Mouse (Mus musculus) CH12.LX (cell line): ENCODE results near the gene Mroh3. TPM values are rescaled to one million over a fixed set of nuclear protein-coding genes. Genes with fewer than 3 reads are reported as not detected.

Experiments
- DNase-seq: peaks from one replicate; pipeline ENCODE4 v3.0.0-alpha.2; 2013; ENCODE audit errors: extremely low read depth
- H3K27ac ChIP-seq: 2 replicates; pipeline ENCODE4 v1.5.1; 2012; ENCODE audit warnings: low read depth, mild to moderate bottlenecking, control low read depth, moderate library complexity; ENCODE audit not compliant: insufficient read depth
- H3K27me3 ChIP-seq: replicated peaks from 2 replicates; pipeline ENCODE3; 2012; ENCODE audit warnings: inconsistent platforms
- H3K36me3 ChIP-seq, 2 experiments: replicated peaks in 1 of 2; 2 replicates each; pipeline versions ENCODE3 to v1.6.1; 2012; ENCODE audit warnings: inconsistent platforms in 1 of 2, low read length in 1 of 2, mild to moderate bottlenecking in 1 of 2, mixed read lengths in 1 of 2, moderate library complexity in 1 of 2; ENCODE audit not compliant: control insufficient read depth in 1 of 2, insufficient read depth in 1 of 2
- H3K4me1 ChIP-seq, 2 experiments: 2 replicates each; pipeline ENCODE4 v1.6.1; 2012; ENCODE audit warnings: inconsistent platforms in 1 of 2, moderate library complexity in 1 of 2; ENCODE audit not compliant: insufficient read depth in 2 of 2, control insufficient read depth in 1 of 2
- H3K4me2 ChIP-seq: 2 replicates; pipeline ENCODE4 v1.6.1; 2012; ENCODE audit warnings: low read depth, mild to moderate bottlenecking, control low read depth; ENCODE audit not compliant: poor library complexity, insufficient read depth, severe bottlenecking
- H3K4me3 ChIP-seq, 3 experiments: fragments of 150-350 bp in 1 of 3; sonication (generic) in 1 of 3; replicated peaks in 1 of 3; 2 replicates each; pipeline versions ENCODE3 to v1.5.1; 2011 to 2012; ENCODE audit warnings: low read depth in 2 of 3, low read length in 2 of 3, mild to moderate bottlenecking in 2 of 3, moderate library complexity in 2 of 3, control low read depth in 1 of 3, improper control_type of control experiment in 1 of 3, inconsistent platforms in 1 of 3, mixed read lengths in 1 of 3; ENCODE audit not compliant: poor library complexity in 1 of 3
- H3K79me2 ChIP-seq: replicated peaks from 2 replicates; pipeline ENCODE4 v1.6.1; 2012; ENCODE audit warnings: mild to moderate bottlenecking, moderate library complexity; ENCODE audit not compliant: control insufficient read depth, poor library complexity, insufficient read depth, severe bottlenecking; ENCODE audit errors: extremely low read depth
- H3K9ac ChIP-seq: 2 replicates; pipeline ENCODE4 v1.6.1; 2012; ENCODE audit warnings: low read depth, mild to moderate bottlenecking, control low read depth, moderate library complexity; ENCODE audit not compliant: insufficient read depth
- H3K9me3 ChIP-seq: replicated peaks from 2 replicates; pipeline ENCODE3; 2012; ENCODE audit warnings: low read length, inconsistent platforms, mixed read lengths
- BHLHE40 ChIP-seq: IDR thresholded peaks from 2 replicates; pipeline ENCODE4 v1.6.1; 2011; ENCODE audit warnings: mild to moderate bottlenecking, low read depth, low read length, improper control_type of control experiment
- CHD1 ChIP-seq: IDR thresholded peaks from 2 replicates; pipeline ENCODE4 v1.6.1; 2012; ENCODE audit warnings: low read depth, low read length, improper control_type of control experiment, inconsistent platforms
- CHD2 ChIP-seq: IDR thresholded peaks from 2 replicates; pipeline ENCODE4 v1.6.1; 2011; ENCODE audit warnings: low read length, improper control_type of control experiment
- CTCF ChIP-seq, 2 experiments: IDR thresholded peaks in 1 of 2; conservative IDR thresholded peaks in 1 of 2; 2 replicates each; pipeline ENCODE4 v1.5.1; 2011 to 2012; ENCODE audit warnings: low read depth in 2 of 2, low read length in 2 of 2, improper control_type of control experiment in 1 of 2, inconsistent platforms in 1 of 2, mild to moderate bottlenecking in 1 of 2, moderate library complexity in 1 of 2
- E2F4 ChIP-seq: IDR thresholded peaks from 2 replicates; pipeline ENCODE4 v1.6.1; 2011; ENCODE audit warnings: low read depth, low read length, improper control_type of control experiment; ENCODE audit not compliant: insufficient replicate concordance
- ELF1 ChIP-seq: IDR thresholded peaks from 2 replicates; pipeline ENCODE4 v1.6.1; 2014; ENCODE audit warnings: low read depth, mild to moderate bottlenecking, inconsistent platforms, low read length, improper control_type of control experiment
- EP300 ChIP-seq: IDR thresholded peaks from 2 replicates; pipeline ENCODE4 v1.6.1; 2011; ENCODE audit warnings: low read length, improper control_type of control experiment
- ETS1 ChIP-seq: conservative IDR thresholded peaks from 2 replicates; pipeline ENCODE4 v1.6.1; 2012; ENCODE audit warnings: low read depth, mild to moderate bottlenecking, inconsistent platforms, low read length, improper control_type of control experiment, moderate library complexity
- GABPA ChIP-seq: IDR thresholded peaks from 2 replicates; pipeline ENCODE4 v1.6.1; 2012; ENCODE audit warnings: low read depth, low read length, improper control_type of control experiment, inconsistent platforms; ENCODE audit not compliant: insufficient replicate concordance
- HCFC1 ChIP-seq: IDR thresholded peaks from 2 replicates; pipeline ENCODE4 v1.6.1; 2012; ENCODE audit warnings: low read depth, mild to moderate bottlenecking, inconsistent platforms, low read length, improper control_type of control experiment
- IRF4 ChIP-seq: IDR thresholded peaks from 2 replicates; pipeline ENCODE4 v1.6.1; 2014; ENCODE audit warnings: low read depth, mild to moderate bottlenecking, inconsistent platforms, low read length, improper control_type of control experiment
- JUN ChIP-seq: IDR thresholded peaks from 2 replicates; pipeline ENCODE4 v1.6.1; 2011; ENCODE audit warnings: low read depth, mild to moderate bottlenecking, low read length, improper control_type of control experiment, moderate library complexity; ENCODE audit not compliant: insufficient read depth
- JUND ChIP-seq: conservative IDR thresholded peaks from 2 replicates; pipeline ENCODE4 v1.6.1; 2011; ENCODE audit warnings: low read depth, low read length, improper control_type of control experiment
- KAT2A ChIP-seq: IDR thresholded peaks from 2 replicates; pipeline ENCODE4 v1.6.1; 2012; ENCODE audit warnings: low read length, improper control_type of control experiment, inconsistent platforms; ENCODE audit not compliant: insufficient replicate concordance
- MAFK ChIP-seq: IDR thresholded peaks from 2 replicates; pipeline ENCODE4 v1.6.1; 2011; ENCODE audit warnings: low read length, improper control_type of control experiment; ENCODE audit not compliant: insufficient replicate concordance
- MAX ChIP-seq: IDR thresholded peaks from 2 replicates; pipeline ENCODE4 v1.6.1; 2011; ENCODE audit warnings: low read length, improper control_type of control experiment
- MAZ ChIP-seq: IDR thresholded peaks from 2 replicates; pipeline ENCODE4 v1.6.1; 2012; ENCODE audit warnings: low read depth, mild to moderate bottlenecking, inconsistent platforms, low read length, improper control_type of control experiment, moderate library complexity
- MXI1 ChIP-seq: IDR thresholded peaks from 2 replicates; pipeline ENCODE4 v1.6.1; 2011; ENCODE audit warnings: mild to moderate bottlenecking, low read depth, low read length, improper control_type of control experiment
- MYC ChIP-seq: IDR thresholded peaks from 2 replicates; pipeline ENCODE4 v1.6.1; 2011; ENCODE audit warnings: low read depth, mild to moderate bottlenecking, improper control_type of control experiment, low read length
- NELFE ChIP-seq: IDR thresholded peaks from 2 replicates; pipeline ENCODE4 v1.6.1; 2011; ENCODE audit warnings: low read depth, low read length, improper control_type of control experiment
- NRF1 ChIP-seq: IDR thresholded peaks from 2 replicates; pipeline ENCODE4 v1.6.1; 2014; ENCODE audit warnings: low read depth, mild to moderate bottlenecking, inconsistent platforms, low read length, improper control_type of control experiment, moderate library complexity
- PAX5 ChIP-seq: IDR thresholded peaks from 2 replicates; pipeline ENCODE4 v1.6.1; 2012; ENCODE audit warnings: low read length, inconsistent platforms, mixed read lengths
- POLR2A ChIP-seq: IDR thresholded peaks from 2 replicates; pipeline ENCODE4 v1.6.1; 2011; ENCODE audit warnings: low read depth, mild to moderate bottlenecking, improper control_type of control experiment, low read length
- POLR2AphosphoS2 ChIP-seq: IDR thresholded peaks from 2 replicates; pipeline ENCODE4 v1.6.1; 2011; ENCODE audit warnings: low read depth, low read length, improper control_type of control experiment
- RCOR1 ChIP-seq: conservative IDR thresholded peaks from 2 replicates; pipeline ENCODE4 v1.6.1; 2012; ENCODE audit warnings: low read depth, mild to moderate bottlenecking, inconsistent platforms, low read length, improper control_type of control experiment
- SIN3A ChIP-seq: IDR thresholded peaks from 2 replicates; pipeline ENCODE4 v1.6.1; 2012; ENCODE audit warnings: low read length, improper control_type of control experiment, inconsistent platforms
- SMC3 ChIP-seq: IDR thresholded peaks from 2 replicates; pipeline ENCODE4 v1.6.1; 2011; ENCODE audit warnings: low read depth, low read length, improper control_type of control experiment
- TBP ChIP-seq: conservative IDR thresholded peaks from 2 replicates; pipeline ENCODE4 v1.6.1; 2011; ENCODE audit warnings: low read depth, low read length, improper control_type of control experiment
- TCF12 ChIP-seq: IDR thresholded peaks from 2 replicates; pipeline ENCODE4 v1.6.1; 2014; ENCODE audit warnings: low read depth, mild to moderate bottlenecking, inconsistent platforms, low read length, improper control_type of control experiment
- UBTF ChIP-seq: IDR thresholded peaks from 2 replicates; pipeline ENCODE4 v1.6.1; 2012; ENCODE audit warnings: low read depth, mild to moderate bottlenecking, inconsistent platforms, low read length, improper control_type of control experiment, moderate library complexity
- USF1 ChIP-seq: IDR thresholded peaks from 2 replicates; pipeline ENCODE4 v1.6.1; 2014; ENCODE audit warnings: low read depth, mild to moderate bottlenecking, inconsistent platforms, low read length, improper control_type of control experiment
- ZC3H11A ChIP-seq: IDR thresholded peaks from 2 replicates; pipeline ENCODE4 v1.6.1; 2012; ENCODE audit warnings: low read depth, mild to moderate bottlenecking, inconsistent platforms, low read length, improper control_type of control experiment
- ZKSCAN1 ChIP-seq: IDR thresholded peaks from 2 replicates; pipeline ENCODE4 v1.6.1; 2012; ENCODE audit warnings: low read depth, inconsistent platforms, low read length, improper control_type of control experiment, borderline replicate concordance
- ZMIZ1 ChIP-seq: IDR thresholded peaks from 2 replicates; pipeline ENCODE4 v1.6.1; 2012; ENCODE audit warnings: low read depth, mild to moderate bottlenecking, inconsistent platforms, low read length, improper control_type of control experiment
- ZNF384 ChIP-seq: IDR thresholded peaks from 2 replicates; pipeline ENCODE4 v1.6.1; 2012; ENCODE audit warnings: low read depth, low read length, improper control_type of control experiment, inconsistent platforms
- dilution Hi-C: fragments of 300-500 bp; cut with MboI; formaldehyde crosslinking; loops from 2 replicates; pipeline ENCODE4 v1.14.3; 2020; ENCODE audit warnings: low sequenced_read_pairs; ENCODE audit not compliant: extremely low pct_unique_long_range_greater_than_20kb, extremely low pct_ligation_motif_present
- in situ Hi-C: fragments of 300-500 bp; cut with MboI; formaldehyde crosslinking; loops from 3 replicates; pipeline ENCODE4 v1.14.3; 2019; ENCODE audit warnings: low sequenced_read_pairs, low pct_ligation_motif_present, low pct_unique_long_range_greater_than_20kb, mixed read lengths
- polyA plus RNA-seq: library from polyadenylated mRNA; unstranded; fragments of >175 nt; gene quantifications from 2 replicates; pipeline ENCODE4 v1.2.1, GENCODE M21; 2012; ENCODE audit warnings: low read depth; ENCODE audit not compliant: insufficient read length
- total RNA-seq, 2 experiments: library from RNA; depleted of rRNA; stranded (reverse); fragments of 300-350 nt in 1 of 2; fragments of >200 nt in 1 of 2; gene quantifications; 2 replicates each; pipeline ENCODE4 v1.2.3; 2012 to 2014

Gene Mroh3
- total and polyA plus RNA-seq, 3 experiments: not detected

- no peak for TF ChIP-seq ZC3H11A
- TF ChIP-seq E2F4: no peak
- TF ChIP-seq HCFC1: no peak
- no peak; the same call in 1 of the 2 replicates for TF ChIP-seq MXI1
- TF ChIP-seq JUND: peak; percentile 90
- TF ChIP-seq JUN: peak; percentile 80
- peak; percentile 83 for TF ChIP-seq ETS1
- TF ChIP-seq KAT2A: no peak
- TF ChIP-seq UBTF: no peak; the same call in 1 of the 2 replicates
- no peak for TF ChIP-seq ZMIZ1
- peak; percentile 76; the same call in 1 of the 2 replicates for TF ChIP-seq CHD2
- TF ChIP-seq NRF1: no peak
- no peak for TF ChIP-seq GABPA
- TF ChIP-seq PAX5: peak; percentile 53; the same call in 1 of the 2 replicates
- TF ChIP-seq CHD1: 0 out of 2 replicates have a peak, but pooled peaks have one; percentile 49
- no peak for TF ChIP-seq NELFE
- TF ChIP-seq SIN3A: no peak; the same call in 1 of the 2 replicates
- TF ChIP-seq POLR2A: no peak
- no peak; the same call in none of the 2 replicates for TF ChIP-seq MYC
- TF ChIP-seq MAZ: peak; percentile 21; the same call in 1 of the 2 replicates
- TF ChIP-seq IRF4: peak; percentile 96
- TF ChIP-seq ZNF384: peak; percentile 92
- peak; percentile 4; the same call in 1 of the 2 replicates for TF ChIP-seq MAFK
These were observed 76.7 kb downstream of the Mroh3 start (continued) for GRCm38 (mm10) chr1:136135777-136136444.

GRCm38 (mm10) chr1:136135046-136135445 lies 77.6 kb downstream of the Mroh3 start:
- peaks cover 34% of the 10 kb centered on the region for H3K79me2 ChIP-seq
- in situ Hi-C loops: loop anchor here (10.0 kb wide), 1 partner anchor 370 kb away; the partner anchor contains the start of gene Phlda3
- peaks cover 43 to 77% of the 10 kb centered on the region in 2 experiments for H3K4me1 ChIP-seq
- H3K4me2 ChIP-seq: peak overlapping the region; percentile 68
- no peaks in the 10 kb centered on the region for H3K27me3 ChIP-seq
- peak overlapping the region; percentile 51 for H3K9ac ChIP-seq
- H3K36me3 ChIP-seq: peaks cover 0 to 4% of the 10 kb centered on the region in 2 experiments
- H3K4me3 ChIP-seq: no peak overlapping the region
- dilution Hi-C loops: no loop called here
- H3K9me3 ChIP-seq: no peaks in the 10 kb centered on the region
- peak overlapping the region; percentile 99 for H3K27ac ChIP-seq
- peak; percentile 91 for DNase-seq
- TF ChIP-seq EP300 (peak; percentile 42; the same call in 1 of the 2 replicates), CHD1 (no peak), ELF1 (peak; percentile 95), MAFK (no peak), ZMIZ1 (no peak), TBP (0 out of 2 replicates have a peak, but pooled peaks have one; percentile 64), SMC3 (peak; percentile 9; the same call in 1 of the 2 replicates), POLR2AphosphoS2 (no peak), USF1 (no peak), SIN3A (peak; percentile 92), ZNF384 (no peak), RCOR1 (no peak), CTCF (conservative IDR thresholded peaks at IDR 0.05 in 1 of 2, IDR thresholded peaks at IDR 0.05 in 1 of 2; ENCODE audit: low read depth in 2 of 2, low read length in 2 of 2) (peak in 1 of 2 experiments; percentile 48; a peak in 2 of 4 replicates), BHLHE40 (no peak), JUN (no peak), POLR2A (peak; percentile 54), ZKSCAN1 (no peak), NRF1 (no peak), MAZ (peak; percentile 89), JUND (no peak), MAX (no peak), NELFE (0 out of 2 replicates have a peak, but pooled peaks have one; percentile 19), CHD2 (no peak; the same call in 1 of the 2 replicates), TCF12 (no peak), MXI1 (peak; percentile 52)
